Mouse (Mus musculus): ENCODE measurements at regions not wholly inside any gene's neighbourhood (a gene's known extent, or its start where the extent isn't known, plus 50 kb on each side); places are given as distances from the start of the nearest gene placed in this dataset.

DNA sequence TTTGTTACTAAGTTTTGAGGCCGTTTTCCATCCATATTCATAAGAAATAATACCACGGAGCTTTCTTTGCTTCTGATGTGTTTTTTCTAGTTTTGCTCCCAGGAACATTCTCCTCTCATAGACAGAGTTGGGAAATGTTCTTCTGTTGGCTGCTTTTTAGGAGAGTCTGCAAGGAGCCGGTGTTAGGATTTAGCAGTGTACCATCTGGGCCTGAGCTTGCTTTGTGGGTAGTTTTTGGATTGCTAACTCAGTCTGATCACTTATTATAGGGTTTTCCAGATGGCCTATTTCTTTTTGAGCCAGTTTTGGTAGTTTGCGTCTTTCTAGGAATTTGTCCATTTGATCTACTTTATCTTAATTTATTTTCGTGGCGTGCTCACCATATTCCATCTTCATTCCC lies 108.4 kb downstream of the Cmpk2 start:
- Histone ChIP-seq H3K9me3 (ENCODE audit: control insufficient read depth, low read length) (no peaks in the 10 kb centered on the region), H3K9ac (replicated peaks; ENCODE audit: low read depth, low read length) (no peak overlapping the region), H3K4me2 (ENCODE audit: low read length) (no peak overlapping the region), H3K36me3 (ENCODE audit: control insufficient read depth, insufficient read depth) (no peaks in the 10 kb centered on the region), H3K4me1 (replicated peaks; ENCODE audit: control insufficient read depth, insufficient read depth, low read length) (no peaks in the 10 kb centered on the region), H3K27ac (ENCODE audit: low read length) (peak overlapping the region; percentile 83), H3K4me3 (replicated peaks; ENCODE audit: low read length) (no peak overlapping the region), H3K27me3 (replicated peaks; ENCODE audit: control insufficient read depth, insufficient read depth, low read length) (no peaks in the 10 kb centered on the region)
- ATAC-seq: peak; percentile 77
- WGBS: 69% methylated on average over 6 of the region's 6 CpGs

DNA sequence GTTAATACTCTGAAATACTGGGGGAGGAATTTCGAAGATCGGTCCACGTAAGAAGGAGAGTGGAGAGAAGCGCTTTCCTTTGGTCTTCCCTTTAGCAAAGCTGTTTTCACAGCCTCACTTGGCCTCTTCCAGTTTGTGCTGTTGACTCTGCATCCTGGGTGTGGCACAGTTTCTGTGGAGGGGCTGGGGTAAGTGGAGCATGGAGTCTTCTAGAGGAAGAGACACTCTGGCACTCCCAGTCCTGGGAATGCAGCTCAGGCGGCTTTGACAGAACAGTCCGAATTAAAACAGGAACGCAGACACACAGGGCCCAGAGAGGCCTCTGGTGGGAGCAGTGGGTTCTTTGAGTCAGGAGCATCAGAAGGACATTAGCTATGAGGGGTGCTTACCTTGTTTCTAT lies 102.6 kb downstream of the Cmpk2 start:
- Histone ChIP-seq H3K27ac (ENCODE audit: low read length) (no peak overlapping the region), H3K4me3 (replicated peaks; ENCODE audit: low read length) (no peak overlapping the region), H3K27me3 (replicated peaks; ENCODE audit: control insufficient read depth, insufficient read depth, low read length) (no peaks in the 10 kb centered on the region), H3K9me3 (ENCODE audit: control insufficient read depth, low read length) (no peaks in the 10 kb centered on the region), H3K36me3 (ENCODE audit: control insufficient read depth, insufficient read depth) (no peaks in the 10 kb centered on the region), H3K4me1 (replicated peaks; ENCODE audit: control insufficient read depth, insufficient read depth, low read length) (no peaks in the 10 kb centered on the region), H3K9ac (replicated peaks; ENCODE audit: low read depth, low read length) (no peak overlapping the region), H3K4me2 (ENCODE audit: low read length) (no peak overlapping the region)
- WGBS: 88% methylated on average over 7 of the region's 7 CpGs
- no peak for ATAC-seq

DNA sequence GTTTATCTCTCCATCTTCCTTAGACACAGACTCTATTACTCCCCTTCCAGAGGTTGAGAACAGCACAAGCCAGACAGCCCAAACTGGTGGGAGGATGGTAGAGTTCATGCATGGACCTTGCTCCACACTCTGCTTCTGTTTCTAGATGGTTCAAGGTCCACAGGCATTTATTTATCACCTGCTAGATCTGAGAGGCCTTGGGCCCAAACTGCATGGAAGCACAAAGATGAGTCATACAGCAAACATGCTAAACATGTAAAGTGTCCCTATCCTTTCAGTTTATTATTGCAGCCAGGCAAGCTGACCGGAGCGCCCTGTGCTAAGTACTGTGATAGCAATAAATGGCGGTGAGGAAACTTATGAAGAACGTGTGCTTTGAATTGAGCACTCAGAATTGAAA lies 98.4 kb downstream of the Cmpk2 start:
- H3K4me3 ChIP-seq (replicated peaks; ENCODE audit: low read length): no peak overlapping the region
- WGBS: 94% methylated on average over 4 of the region's 4 CpGs
- H3K27me3 ChIP-seq (replicated peaks; ENCODE audit: control insufficient read depth, insufficient read depth, low read length): no peaks in the 10 kb centered on the region
- no peaks in the 10 kb centered on the region for H3K4me1 ChIP-seq (replicated peaks; ENCODE audit: control insufficient read depth, insufficient read depth, low read length)
- H3K4me2 ChIP-seq (ENCODE audit: low read length): no peak overlapping the region
- H3K9ac ChIP-seq (replicated peaks; ENCODE audit: low read depth, low read length): no peak overlapping the region
- H3K27ac ChIP-seq (ENCODE audit: low read length): no peak overlapping the region
- H3K36me3 ChIP-seq (ENCODE audit: control insufficient read depth, insufficient read depth): no peaks in the 10 kb centered on the region
- ATAC-seq: no peak
- no peaks in the 10 kb centered on the region for H3K9me3 ChIP-seq (ENCODE audit: control insufficient read depth, low read length)

DNA sequence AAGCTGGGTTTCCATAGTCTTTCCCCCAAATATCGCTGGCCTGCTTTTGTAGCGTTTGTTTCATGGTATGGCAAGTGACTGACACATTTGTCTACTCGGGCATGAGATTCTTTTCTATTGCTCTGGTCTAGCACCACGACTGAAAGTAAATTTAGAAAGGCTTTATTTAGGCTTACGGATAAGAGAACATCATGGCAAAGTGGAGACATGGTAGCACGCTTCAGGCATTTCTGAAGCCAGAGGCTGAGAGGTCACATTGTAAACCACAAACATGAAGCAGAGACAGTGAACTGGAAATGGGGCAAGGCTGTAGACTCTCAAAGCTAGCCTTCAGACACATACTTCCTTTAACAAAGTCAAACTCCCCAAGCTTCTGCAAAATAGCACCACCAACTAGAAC lies 93.9 kb downstream of the Cmpk2 start:
- peaks cover 3% of the 10 kb centered on the region; the same call in 1 of the 2 replicates for H3K4me1 ChIP-seq (replicated peaks; ENCODE audit: control insufficient read depth, insufficient read depth, low read length)
- WGBS: 77% methylated on average over 6 of the region's 6 CpGs
- H3K4me3 ChIP-seq (replicated peaks; ENCODE audit: low read length): no peak overlapping the region
- no peak overlapping the region for H3K27ac ChIP-seq (ENCODE audit: low read length)
- H3K27me3 ChIP-seq (replicated peaks; ENCODE audit: control insufficient read depth, insufficient read depth, low read length): no peaks in the 10 kb centered on the region
- H3K9ac ChIP-seq (replicated peaks; ENCODE audit: low read depth, low read length): no peak overlapping the region
- H3K36me3 ChIP-seq (ENCODE audit: control insufficient read depth, insufficient read depth): no peaks in the 10 kb centered on the region
- no peak for ATAC-seq
- no peak overlapping the region for H3K4me2 ChIP-seq (ENCODE audit: low read length)
- H3K9me3 ChIP-seq (ENCODE audit: control insufficient read depth, low read length): no peaks in the 10 kb centered on the region

DNA sequence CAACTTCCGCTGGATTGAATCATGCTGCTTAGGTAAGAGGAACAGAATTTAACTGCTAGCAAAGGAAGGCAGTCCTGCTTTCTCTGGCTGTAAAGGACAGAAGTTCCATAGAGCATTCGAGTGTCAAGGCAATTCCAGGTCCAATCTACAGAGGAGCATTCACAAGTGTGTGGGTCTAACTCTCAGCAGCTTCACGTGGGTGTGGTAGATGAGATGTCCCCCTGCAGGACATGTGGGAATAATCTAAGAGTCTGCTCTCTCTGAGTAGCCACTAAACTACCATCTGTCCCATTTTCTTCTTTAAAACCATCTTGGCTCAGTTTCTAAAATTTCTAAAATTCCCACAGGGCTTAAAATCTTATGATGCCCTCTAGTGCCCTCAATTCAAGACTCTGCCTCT lies 90.6 kb downstream of the Cmpk2 start:
- no peaks in the 10 kb centered on the region for H3K27me3 ChIP-seq (replicated peaks; ENCODE audit: control insufficient read depth, insufficient read depth, low read length)
- no peak overlapping the region for H3K9ac ChIP-seq (replicated peaks; ENCODE audit: low read depth, low read length)
- 76% methylated on average over 3 of the region's 3 CpGs for WGBS
- no peak overlapping the region for H3K4me2 ChIP-seq (ENCODE audit: low read length)
- peaks cover 14% of the 10 kb centered on the region for H3K4me1 ChIP-seq (replicated peaks; ENCODE audit: control insufficient read depth, insufficient read depth, low read length)
- H3K36me3 ChIP-seq (ENCODE audit: control insufficient read depth, insufficient read depth): no peaks in the 10 kb centered on the region
- no peaks in the 10 kb centered on the region for H3K9me3 ChIP-seq (ENCODE audit: control insufficient read depth, low read length)
- no peak for ATAC-seq
- no peak overlapping the region for H3K27ac ChIP-seq (ENCODE audit: low read length)
- H3K4me3 ChIP-seq (replicated peaks; ENCODE audit: low read length): no peak overlapping the region

DNA sequence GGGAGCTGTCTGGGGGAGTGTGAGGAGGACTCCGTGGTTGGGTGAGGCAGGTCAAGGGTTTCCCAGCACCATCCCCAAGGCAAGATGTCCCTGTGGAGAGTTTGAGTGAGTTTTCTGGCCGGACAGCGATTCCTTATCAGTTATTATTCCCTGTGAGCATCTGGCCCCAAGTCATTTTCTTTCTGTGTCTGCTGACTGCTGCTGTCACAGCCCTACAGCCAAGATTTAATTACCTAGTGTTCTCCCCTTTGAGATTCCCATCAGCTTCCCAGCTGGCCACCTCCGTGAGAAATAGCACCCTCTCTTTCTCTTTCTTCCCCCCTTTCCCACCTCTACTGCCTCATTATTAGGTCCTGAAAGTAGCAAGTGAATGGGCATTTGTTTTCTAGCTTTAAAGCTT lies 88.4 kb downstream of the Cmpk2 start:
- H3K9me3 ChIP-seq (ENCODE audit: control insufficient read depth, low read length): no peaks in the 10 kb centered on the region
- no peak overlapping the region for H3K4me3 ChIP-seq (replicated peaks; ENCODE audit: low read length)
- 0% methylated on average over 4 of the region's 4 CpGs for WGBS
- H3K4me1 ChIP-seq (replicated peaks; ENCODE audit: control insufficient read depth, insufficient read depth, low read length): peaks cover 14% of the 10 kb centered on the region
- peak; percentile 43; the same call in 1 of the 2 replicates for ATAC-seq
- no peak overlapping the region for H3K4me2 ChIP-seq (ENCODE audit: low read length)
- no peaks in the 10 kb centered on the region for H3K36me3 ChIP-seq (ENCODE audit: control insufficient read depth, insufficient read depth)
- no peaks in the 10 kb centered on the region for H3K27me3 ChIP-seq (replicated peaks; ENCODE audit: control insufficient read depth, insufficient read depth, low read length)
- H3K27ac ChIP-seq (ENCODE audit: low read length): peak overlapping the region; percentile 70
- no peak overlapping the region for H3K9ac ChIP-seq (replicated peaks; ENCODE audit: low read depth, low read length)

DNA sequence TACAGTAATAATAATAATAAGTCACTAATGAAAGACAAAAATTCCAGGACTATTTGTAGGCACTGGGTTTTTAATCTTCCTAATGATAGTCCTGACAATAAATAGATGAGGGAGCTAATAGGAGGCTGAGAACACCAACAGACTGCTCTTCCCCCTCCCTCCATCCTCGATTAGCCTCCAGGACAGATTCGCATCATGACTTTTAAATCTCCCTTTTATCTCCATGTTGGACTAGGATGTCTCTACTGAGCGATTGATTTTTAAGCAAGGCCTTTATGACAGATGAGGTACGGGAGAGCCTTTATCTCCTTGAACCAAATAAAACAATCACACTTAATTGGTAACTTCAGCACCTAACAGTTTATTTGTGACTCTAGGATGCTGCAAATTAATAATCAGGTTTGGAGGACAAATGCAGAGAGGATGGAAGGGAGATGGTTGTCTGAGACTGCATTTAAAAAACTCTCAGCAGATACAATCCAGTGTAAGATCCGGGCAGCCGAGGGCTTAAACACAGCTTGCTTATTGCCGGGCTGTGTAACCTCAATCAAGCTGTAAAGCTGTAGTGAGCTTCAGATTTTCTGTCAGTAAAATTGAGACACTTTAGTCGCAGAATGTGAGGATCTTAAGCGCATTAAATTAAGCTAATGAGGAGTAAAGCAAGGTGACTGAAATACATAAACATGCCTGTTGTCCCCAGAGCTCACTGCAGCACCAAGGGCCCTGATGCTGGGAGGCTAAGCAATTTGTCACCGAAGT lies 82.3 kb downstream of the Cmpk2 start:
- no peaks in the 10 kb centered on the region for H3K9me3 ChIP-seq (ENCODE audit: control insufficient read depth, low read length)
- ATAC-seq: peak; percentile 38; the same call in 1 of the 2 replicates
- no peaks in the 10 kb centered on the region for H3K36me3 ChIP-seq (ENCODE audit: control insufficient read depth, insufficient read depth)
- 36% methylated on average over 10 of the region's 10 CpGs for WGBS
- H3K4me2 ChIP-seq (ENCODE audit: low read length): no peak overlapping the region
- no peak overlapping the region for H3K9ac ChIP-seq (replicated peaks; ENCODE audit: low read depth, low read length)
- no peak overlapping the region for H3K4me3 ChIP-seq (replicated peaks; ENCODE audit: low read length)
- H3K27me3 ChIP-seq (replicated peaks; ENCODE audit: control insufficient read depth, insufficient read depth, low read length): no peaks in the 10 kb centered on the region
- peaks cover 11% of the 10 kb centered on the region for H3K4me1 ChIP-seq (replicated peaks; ENCODE audit: control insufficient read depth, insufficient read depth, low read length)
- peak overlapping the region; percentile 10; the same call in 1 of the 2 replicates for H3K27ac ChIP-seq (ENCODE audit: low read length)

DNA sequence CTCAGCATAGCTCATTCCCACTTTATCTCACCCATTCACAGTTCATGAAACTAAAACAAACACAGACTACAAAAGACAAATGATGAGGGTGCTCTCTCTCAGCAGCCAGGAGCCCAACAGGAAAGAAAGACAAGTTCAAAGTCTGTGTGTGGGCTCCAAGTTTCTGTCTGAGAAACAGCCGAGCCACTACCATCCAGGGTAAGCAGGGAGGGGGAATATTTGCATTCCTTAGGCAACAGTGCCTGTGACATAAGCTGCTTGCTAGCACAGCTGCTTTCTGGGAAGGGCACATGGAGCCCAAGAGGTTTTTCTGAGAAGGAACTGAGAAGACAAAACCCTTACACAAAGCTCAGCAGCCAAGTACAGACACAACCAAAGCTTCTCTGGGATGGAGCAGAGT lies 78.5 kb downstream of the Cmpk2 start:
- Histone ChIP-seq H3K4me3 (replicated peaks; ENCODE audit: low read length) (no peak overlapping the region), H3K9ac (replicated peaks; ENCODE audit: low read depth, low read length) (no peak overlapping the region), H3K27me3 (replicated peaks; ENCODE audit: control insufficient read depth, insufficient read depth, low read length) (no peaks in the 10 kb centered on the region), H3K9me3 (ENCODE audit: control insufficient read depth, low read length) (no peaks in the 10 kb centered on the region), H3K36me3 (ENCODE audit: control insufficient read depth, insufficient read depth) (no peaks in the 10 kb centered on the region), H3K4me2 (ENCODE audit: low read length) (no peak overlapping the region), H3K27ac (ENCODE audit: low read length) (peak overlapping the region; percentile 42), H3K4me1 (replicated peaks; ENCODE audit: control insufficient read depth, insufficient read depth, low read length) (peaks cover 11% of the 10 kb centered on the region)
- ATAC-seq: no peak
- WGBS: 14% methylated on average over 1 of the region's 1 CpGs

DNA sequence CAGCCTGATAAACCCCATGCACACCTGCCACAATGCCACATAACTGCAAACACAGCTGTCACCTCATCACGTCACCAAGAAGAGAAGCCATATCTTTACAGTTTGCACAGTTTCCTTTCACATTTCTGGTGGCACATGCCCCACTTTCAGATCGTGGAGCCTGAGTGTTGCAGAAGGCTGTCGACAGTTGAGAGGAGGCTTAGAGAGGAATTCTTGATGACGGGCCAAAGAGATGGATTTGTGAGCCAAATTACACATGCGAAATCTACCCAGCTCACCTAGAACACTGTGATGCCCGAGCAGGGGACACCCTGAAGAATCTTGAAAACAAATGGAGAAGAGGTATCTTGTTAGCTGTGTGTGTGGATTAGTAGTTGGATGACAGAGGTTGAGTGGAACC lies 77.4 kb downstream of the Cmpk2 start:
- H3K4me1 ChIP-seq (replicated peaks; ENCODE audit: control insufficient read depth, insufficient read depth, low read length): peaks cover 7% of the 10 kb centered on the region
- H3K27ac ChIP-seq (ENCODE audit: low read length): peak overlapping the region; percentile 50
- no peaks in the 10 kb centered on the region for H3K9me3 ChIP-seq (ENCODE audit: control insufficient read depth, low read length)
- H3K27me3 ChIP-seq (replicated peaks; ENCODE audit: control insufficient read depth, insufficient read depth, low read length): no peaks in the 10 kb centered on the region
- peak; percentile 55; the same call in 1 of the 2 replicates for ATAC-seq
- no peaks in the 10 kb centered on the region for H3K36me3 ChIP-seq (ENCODE audit: control insufficient read depth, insufficient read depth)
- no peak overlapping the region for H3K4me2 ChIP-seq (ENCODE audit: low read length)
- H3K9ac ChIP-seq (replicated peaks; ENCODE audit: low read depth, low read length): no peak overlapping the region
- 65% methylated on average over 6 of the region's 6 CpGs for WGBS
- no peak overlapping the region for H3K4me3 ChIP-seq (replicated peaks; ENCODE audit: low read length)

DNA sequence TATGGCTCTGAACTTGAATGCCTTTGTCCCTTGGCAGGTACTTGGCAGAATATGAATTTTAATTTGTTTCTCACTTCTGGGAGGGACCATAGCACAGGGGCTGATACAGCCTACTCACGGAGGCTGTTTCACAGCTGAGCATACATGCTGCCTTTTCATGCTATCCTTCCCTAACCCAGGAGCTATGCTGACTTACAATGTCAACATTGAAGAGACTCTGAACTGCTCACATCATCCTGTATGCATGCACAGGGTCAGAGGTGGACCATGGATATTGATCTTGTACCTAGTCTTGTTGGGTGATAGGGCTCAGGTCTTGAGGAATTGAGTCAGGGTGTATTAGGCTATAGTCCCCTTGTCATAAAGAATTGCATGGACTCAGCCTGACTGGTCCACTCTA lies 74.5 kb downstream of the Cmpk2 start:
- no peak overlapping the region for H3K4me3 ChIP-seq (replicated peaks; ENCODE audit: low read length)
- no peaks in the 10 kb centered on the region for H3K9me3 ChIP-seq (ENCODE audit: control insufficient read depth, low read length)
- ATAC-seq: no peak
- 80% methylated on average over 1 of the region's 1 CpGs for WGBS
- H3K4me1 ChIP-seq (replicated peaks; ENCODE audit: control insufficient read depth, insufficient read depth, low read length): peaks cover 2% of the 10 kb centered on the region; the same call in 1 of the 2 replicates
- H3K9ac ChIP-seq (replicated peaks; ENCODE audit: low read depth, low read length): no peak overlapping the region
- H3K27me3 ChIP-seq (replicated peaks; ENCODE audit: control insufficient read depth, insufficient read depth, low read length): no peaks in the 10 kb centered on the region
- no peak overlapping the region for H3K27ac ChIP-seq (ENCODE audit: low read length)
- no peak overlapping the region for H3K4me2 ChIP-seq (ENCODE audit: low read length)
- H3K36me3 ChIP-seq (ENCODE audit: control insufficient read depth, insufficient read depth): no peaks in the 10 kb centered on the region

Measured in forebrain, embryonic 16.5 days (tissue).